Mouse (Mus musculus) left cerebral cortex, postnatal 10 days (tissue): ENCODE results near the gene Tmem179b. TPM values are rescaled to one million over a fixed set of nuclear protein-coding genes. Genes with fewer than 3 reads are reported as not detected.

ENCODE experiments used
- DNase-seq, 2 experiments: peaks; one replicate each; pipeline ENCODE4 v3.0.0; 2021 to 2022; ENCODE audit warnings: low spot score in 2 of 2, mixed read lengths in 1 of 2; ENCODE audit errors: extremely low spot score in 1 of 2
- intact Hi-C: fragments of 180-260 bp; cut with DNase I; formaldehyde crosslinking; loops from one replicate; pipeline ENCODE4 v1.15.1; 2025
- total RNA-seq, 2 experiments: library from RNA; stranded (reverse); gene quantifications; 2 replicates each; pipeline ENCODE4 v1.2.3; 2021

The Tmem179b gene
- total RNA-seq, 2 experiments from 2014 or later = 7.2 to 8.9 TPM

DNA sequence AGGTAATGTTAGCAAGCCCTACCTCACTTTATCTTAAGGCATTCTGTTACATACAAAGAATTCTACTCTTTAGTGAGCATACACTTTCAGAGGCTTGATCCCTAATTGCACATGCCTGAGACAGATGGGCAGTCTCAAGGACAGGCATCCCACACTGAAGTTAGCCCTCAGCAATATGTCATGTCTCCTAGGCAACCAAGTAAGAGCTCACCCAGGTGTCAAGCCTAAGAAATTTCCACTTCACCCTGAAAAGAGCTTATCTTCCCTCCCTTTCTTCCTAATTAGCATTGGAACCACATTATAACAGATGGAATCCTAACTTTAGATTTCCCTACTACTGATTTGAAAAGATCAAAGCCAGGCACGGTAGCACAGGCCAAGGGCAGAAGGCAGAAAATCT is 14.9 kb upstream of the Tmem179b start:
- intact Hi-C loops = no loop called here
- no peak for DNase-seq

GRCm38 (mm10) chr19:8788521-8788920 is 14.3 kb upstream of the Tmem179b start:
- DNase-seq = no peak
- intact Hi-C loops = no loop called here

GRCm38 (mm10) chr19:8786008-8786781 is 11.9 kb upstream of the Tmem179b start, which contains the start of gene Taf6l:
Taf6l (minus strand) TSS chr19:8786417.
- DNase-seq = peak; percentile 92 to 93
- intact Hi-C loops = no loop called here

DNA sequence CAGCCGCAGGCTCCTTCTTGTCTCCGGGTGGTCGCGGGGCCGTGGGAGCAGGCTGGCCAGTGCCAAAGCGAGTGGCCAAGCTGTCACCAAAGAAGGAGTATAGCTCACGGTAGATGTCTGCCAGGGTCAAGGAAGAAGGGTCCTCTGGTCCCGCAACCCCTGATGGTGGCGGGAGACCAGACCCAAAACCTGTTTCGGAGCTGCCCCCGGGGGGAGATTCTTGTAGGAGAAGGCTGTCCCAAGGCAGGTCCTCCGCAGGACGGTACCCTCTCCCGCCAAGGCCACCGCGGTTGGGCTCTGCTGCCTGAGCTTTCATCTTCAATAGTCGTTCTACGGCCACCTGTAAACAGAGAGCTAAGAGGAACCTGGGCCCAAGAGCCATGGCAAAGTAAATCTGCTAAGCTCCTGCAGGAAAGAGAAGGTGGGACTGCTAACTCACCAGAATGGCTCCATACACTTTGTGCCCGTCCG is 719 bp upstream of the Tmem179b start:
- intact Hi-C loops = loop anchor here (5.0 kb wide), 1 partner anchor 42 kb away; the partner anchor contains the start of gene Ttc9c

DNA sequence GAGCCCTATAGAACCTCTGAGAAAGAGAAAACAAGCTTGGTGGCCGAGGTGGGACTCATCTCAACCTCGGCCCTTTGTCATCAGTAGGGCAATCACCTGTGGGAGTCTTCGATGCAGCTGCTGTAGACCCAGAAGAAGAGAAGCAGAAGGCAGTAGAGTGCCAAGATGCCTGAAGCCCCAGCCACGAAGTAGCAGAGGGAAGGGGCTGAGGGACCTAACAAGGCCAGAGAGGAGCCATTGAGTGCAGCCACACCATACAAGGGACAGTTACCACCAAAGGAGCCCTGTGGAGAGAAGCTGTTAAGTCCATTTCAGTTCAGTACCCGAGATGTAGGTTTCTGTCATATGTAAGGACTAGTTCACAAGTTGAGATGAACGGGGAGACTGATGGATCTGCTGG is 858 bp downstream of the Tmem179b start:
- intact Hi-C loops = loop anchor here (5.0 kb wide), 1 partner anchor 44 kb away; the partner anchor contains the start of gene Ttc9c

More for the DNA sequence above, 719 bp upstream of the Tmem179b start:
- DNase-seq = no peak

DNA sequence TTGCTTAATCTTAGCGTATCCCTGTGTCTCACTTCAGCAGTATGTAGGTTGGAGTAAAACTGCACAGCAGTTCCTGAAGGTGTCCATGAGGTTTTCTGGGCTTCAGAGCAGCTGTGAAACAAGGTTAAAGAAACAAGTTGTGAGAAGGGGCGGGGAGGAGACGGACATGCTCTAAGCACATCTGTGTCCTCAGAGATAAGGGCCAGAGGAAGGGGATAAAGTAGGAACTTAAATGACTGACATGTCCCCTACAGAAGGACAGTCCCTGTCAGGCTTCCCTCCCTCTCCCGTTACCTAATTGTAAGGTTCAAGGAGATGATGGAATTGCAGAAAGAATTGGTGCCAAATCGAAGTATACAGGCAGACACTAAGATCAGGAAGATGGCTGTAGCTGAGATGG is 1.3 kb downstream of the Tmem179b start:
- DNase-seq = no peak
- intact Hi-C loops = loop anchor here (5.0 kb wide), 1 partner anchor 44 kb away; the partner anchor contains the start of gene Ttc9c

More for the DNA sequence above, 858 bp downstream of the Tmem179b start:
- no peak for DNase-seq

GRCm38 (mm10) chr19:8770567-8771270 is 3.5 kb downstream of the Tmem179b start, which contains the start of gene Tmem223:
Tmem223 (plus strand) TSS chr19:8770996.
- peak; percentile 69 to 89 for DNase-seq
- intact Hi-C loops = loop anchor here (5.0 kb wide), 1 partner anchor 47 kb away; the partner anchor contains the start of gene Ttc9c

- no peak for DNase-seq
- intact Hi-C loops = no loop called here
These were observed 8.7 kb downstream of the Tmem179b start for GRCm38 (mm10) chr19:8765562-8765961.

DNA sequence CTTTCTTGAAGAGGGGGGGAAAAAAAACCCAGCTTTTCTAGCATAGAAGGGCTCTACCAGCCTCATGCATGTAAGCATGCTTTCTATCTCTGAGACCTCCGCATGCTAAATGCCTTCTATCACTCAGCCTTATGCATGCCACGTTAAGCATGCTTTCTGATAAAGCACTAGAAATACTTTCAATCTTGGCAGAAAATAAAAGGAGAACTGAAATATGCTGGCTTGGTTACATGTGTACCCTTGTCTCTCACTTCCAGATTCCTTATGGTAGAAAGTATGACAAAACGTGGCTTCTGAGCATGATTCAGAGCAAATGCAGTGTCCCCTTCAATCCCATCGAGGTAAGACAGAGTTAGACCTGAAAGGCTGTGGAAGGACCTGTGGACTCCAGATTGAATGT is 11.0 kb downstream of the Tmem179b start:
- intact Hi-C loops = no loop called here
- DNase-seq = no peak

GRCm38 (mm10) chr19:8760757-8761156 is 13.5 kb downstream of the Tmem179b start:
- DNase-seq = no peak
- intact Hi-C loops = no loop called here

- intact Hi-C loops = loop anchor here (10.0 kb wide), 1 partner anchor 156 kb away; no protein-coding TSS in a partner anchor
- no peak for DNase-seq
These were observed 15.4 kb downstream of the Tmem179b start for GRCm38 (mm10) chr19:8758899-8759298.

- intact Hi-C loops = loop anchor here (10.0 kb wide), 1 partner anchor 157 kb away; no protein-coding TSS in a partner anchor
- no peak for DNase-seq
These were observed 16.7 kb downstream of the Tmem179b start for GRCm38 (mm10) chr19:8757471-8757998.

DNA sequence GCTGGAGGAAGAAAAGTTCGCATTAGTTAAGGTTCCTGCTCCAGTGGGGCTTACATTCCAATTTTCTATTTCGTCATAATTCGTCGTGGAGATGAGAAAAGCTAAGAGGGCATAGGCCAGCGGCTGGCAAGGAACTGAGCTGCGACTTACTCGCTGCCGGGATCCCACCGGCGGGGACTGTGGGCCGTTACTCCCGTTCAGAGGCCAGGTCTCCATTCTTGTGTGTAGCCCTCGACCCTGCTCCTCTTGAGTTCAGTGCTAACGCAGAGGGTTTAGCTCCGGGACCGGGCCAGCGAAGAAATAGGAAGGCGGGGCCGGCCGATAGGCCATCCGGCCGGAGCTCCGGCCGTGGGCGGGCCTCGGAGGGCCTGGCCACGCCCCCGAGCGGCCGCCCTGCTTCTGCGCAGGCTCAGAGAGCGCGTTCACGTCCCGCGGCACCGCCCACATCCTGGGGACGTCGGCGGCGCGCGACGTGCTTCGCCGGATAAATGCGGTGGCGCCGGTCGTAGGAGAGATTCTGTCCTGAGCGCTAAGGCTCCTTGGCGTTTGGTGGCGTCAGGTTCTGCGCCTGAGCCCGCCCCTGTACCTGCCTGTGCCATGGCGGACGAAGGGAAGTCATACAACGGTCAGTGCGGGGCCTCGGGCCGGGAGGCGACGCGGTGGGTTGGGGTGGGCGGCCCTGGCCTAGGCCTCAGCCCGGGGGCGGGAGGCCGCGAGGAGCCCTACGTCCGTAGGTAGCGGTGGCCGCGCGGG is 17.5 kb downstream of the Tmem179b start, which contains the start of gene Nxf1:
Gene Nxf1 (plus strand): TSS at position 439 of the 753 bp plus-strand sequence.
- peak; percentile 87 to 95 for DNase-seq
- intact Hi-C loops = loop anchor here (10.0 kb wide), 1 partner anchor 158 kb away; no protein-coding TSS in a partner anchor

GRCm38 (mm10) chr19:8755652-8756051 is 18.6 kb downstream of the Tmem179b start:
- DNase-seq = no peak

DNA sequence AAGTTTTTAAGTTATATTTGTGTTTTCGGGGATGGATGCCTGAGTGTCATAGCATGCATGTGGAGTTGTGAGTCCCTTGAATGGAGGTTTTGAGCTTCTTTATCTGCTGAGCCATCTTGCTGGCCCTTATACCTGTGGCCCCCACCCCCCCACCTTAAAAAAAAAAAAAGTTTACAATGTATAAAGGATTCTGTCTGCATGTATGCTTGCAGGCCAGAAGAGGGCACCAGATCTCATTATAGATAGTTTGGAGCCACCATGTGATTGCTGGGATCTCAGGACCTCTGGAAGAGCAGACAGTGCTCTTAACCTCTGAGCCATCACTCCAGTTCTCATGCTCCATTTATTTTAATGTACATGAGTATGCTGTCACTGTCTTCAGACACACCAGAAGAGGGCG is 26.9 kb downstream of the Tmem179b start:
- intact Hi-C loops = no loop called here
- no peak for DNase-seq

More at GRCm38 (mm10) chr19:8755652-8756051, 18.6 kb downstream of the Tmem179b start:
- intact Hi-C loops = loop anchor here (10.0 kb wide), 1 partner anchor 159 kb away; no protein-coding TSS in a partner anchor

DNA sequence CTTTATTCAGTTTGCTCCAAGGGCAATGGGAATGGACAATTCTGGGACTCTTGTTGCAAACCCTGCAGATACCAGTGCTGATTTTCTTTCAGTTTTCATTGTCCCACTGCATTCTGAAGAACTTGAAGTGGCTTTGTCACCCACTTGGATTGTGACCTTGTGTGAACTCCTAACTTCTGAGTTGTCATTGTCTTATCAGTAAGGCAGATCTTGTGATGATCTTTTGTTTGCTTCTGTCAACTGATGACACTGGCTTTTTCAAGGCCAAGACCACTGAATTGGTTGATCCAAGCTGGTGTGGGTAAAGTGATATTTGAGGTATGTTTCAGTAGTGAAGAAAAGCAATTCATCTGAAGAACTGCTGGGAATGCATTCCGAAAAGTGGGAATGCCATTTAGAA is 28.9 kb downstream of the Tmem179b start:
- no peak for DNase-seq
- intact Hi-C loops = no loop called here

- intact Hi-C loops = no loop called here
- DNase-seq = no peak
These were observed 32.1 kb downstream of the Tmem179b start for GRCm38 (mm10) chr19:8742176-8742575.

DNA sequence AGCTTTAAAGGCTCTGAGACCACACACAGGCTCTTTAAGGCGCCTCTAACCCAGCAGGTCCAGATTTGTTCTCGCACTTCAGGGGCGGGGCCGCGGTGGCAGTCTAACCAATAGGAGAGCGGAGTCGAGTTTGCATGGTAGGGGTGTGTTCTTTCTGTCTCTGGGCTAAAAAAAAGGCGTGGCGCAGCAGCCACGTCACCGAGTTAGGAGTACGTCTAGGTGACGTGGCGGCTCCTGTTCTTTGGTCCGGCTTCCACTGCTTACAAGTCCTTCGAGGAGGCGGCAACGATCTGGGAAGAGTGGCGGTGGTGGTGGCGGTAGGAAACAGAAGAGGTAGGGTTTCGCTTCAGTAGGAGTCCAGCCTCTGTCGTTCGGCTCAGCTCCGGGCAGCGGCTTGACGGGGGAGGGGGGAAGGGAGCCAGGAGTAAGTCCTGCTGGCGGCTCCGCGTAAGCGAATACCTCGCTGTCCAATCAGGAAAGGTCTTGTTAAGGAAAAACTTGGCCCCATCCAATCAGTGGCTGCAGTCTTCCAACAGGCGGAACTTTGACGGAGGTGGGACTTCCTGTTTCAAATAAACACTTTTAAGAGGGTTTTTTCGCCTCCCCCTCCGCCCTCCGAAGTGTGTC is 32.9 kb downstream of the Tmem179b start, which contains the start of gene Stx5a:
Gene Stx5a (plus strand): TSS at position 171 of the 627 bp plus-strand sequence.
- peak; percentile 94 to 98 for DNase-seq
- intact Hi-C loops = no loop called here
